Mouse (Mus musculus) brain, embryonic 14.5 days (tissue): ENCODE data around the gene Rapgef1.

Experiments
- CTCF ChIP-seq: fragments of 200-500 bp; IDR thresholded peaks from 2 replicates; pipeline ENCODE4 v1.5.1; 2012; ENCODE audit warnings: inconsistent platforms, mild to moderate bottlenecking, moderate library complexity, borderline replicate concordance; ENCODE audit not compliant: insufficient read depth, insufficient read length; ENCODE audit errors: extremely low read depth
- POLR2A ChIP-seq: fragments of 200-500 bp; IDR thresholded peaks from 2 replicates; pipeline ENCODE4 v1.6.1; 2012; ENCODE audit warnings: mild to moderate bottlenecking, inconsistent platforms, borderline replicate concordance; ENCODE audit not compliant: poor library complexity, insufficient read depth, insufficient read length, severe bottlenecking; ENCODE audit errors: extremely low read depth

DNA sequence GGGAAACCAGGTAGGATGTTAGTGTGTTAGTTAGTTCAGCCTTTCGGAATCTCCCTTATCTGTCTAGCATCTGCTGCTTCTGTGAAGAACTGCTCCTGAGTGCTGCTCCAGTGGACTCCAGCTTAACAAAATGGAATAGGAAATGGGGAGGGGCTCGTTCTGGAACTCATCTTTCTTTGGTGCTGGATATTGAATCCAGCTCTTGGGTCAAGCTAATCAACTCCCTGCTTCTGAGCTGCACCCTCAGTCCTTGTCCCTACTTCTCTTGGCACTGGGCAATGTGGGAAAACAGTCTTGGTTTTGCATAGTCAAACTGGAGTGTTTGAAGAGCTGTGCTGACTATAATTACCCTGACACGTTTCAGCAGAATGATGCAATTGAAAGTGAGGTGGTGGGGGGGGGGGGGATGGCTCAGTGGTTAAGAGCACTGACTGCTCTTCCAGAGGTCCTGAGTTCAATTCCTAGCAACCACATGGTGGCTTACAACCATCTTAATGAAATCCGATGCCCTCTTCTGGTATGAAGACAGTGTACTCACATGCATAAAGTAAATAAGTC, 25.6 kb downstream of the Rapgef1 start:
- TF ChIP-seq CTCF = no peak
- TF ChIP-seq POLR2A = no peak
